Mouse (Mus musculus): ENCODE data around the gene Ddb1.
A peak's percentile ranks its signal among the peaks of the same experiment; 100 is the strongest.
"Not testable (repeated sequence)": the region's sequence is repeated elsewhere in the genome, so short reads cannot be mapped to it uniquely, and the experiment has no call there.

The Ddb1 gene

DNA sequence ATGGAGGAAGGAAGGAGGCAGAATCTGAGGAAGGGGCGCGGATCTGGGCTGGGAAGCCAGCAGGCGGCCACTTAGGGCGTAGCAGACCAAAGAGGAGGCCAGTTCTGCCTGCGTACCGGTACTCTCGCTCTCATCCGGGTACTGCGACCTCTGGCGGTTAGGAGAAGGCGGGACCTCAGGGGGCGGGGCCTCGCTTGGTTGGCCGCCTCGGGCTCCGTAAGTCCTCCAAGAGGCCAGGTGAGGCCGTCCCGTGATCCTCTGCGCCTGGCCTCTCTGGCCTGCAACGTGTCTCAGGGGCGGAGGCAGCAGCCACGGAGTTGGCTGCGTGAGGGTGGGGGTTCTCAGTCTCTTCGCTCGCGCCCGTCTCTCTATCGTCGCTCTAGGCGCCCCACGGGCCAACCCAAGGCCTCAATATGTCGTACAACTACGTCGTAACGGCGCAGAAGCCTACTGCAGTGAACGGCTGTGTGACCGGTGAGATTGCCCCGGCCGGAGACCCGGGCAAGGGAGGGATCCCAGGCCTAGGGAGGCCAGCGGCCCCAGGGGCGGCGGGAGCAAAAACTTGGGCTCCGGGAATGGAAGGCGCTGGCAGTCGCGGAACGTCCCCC lies at the start of gene Ddb1, which contains the start of gene Tkfc:
Gene Ddb1 (plus strand): TSS at position 35 of the 608 bp plus-strand sequence.
Gene Tkfc (minus strand): TSS at position 362 of the 608 bp plus-strand sequence.
- DNase-seq (ENCODE audit: low spot score), result peak; percentile 99

DNA sequence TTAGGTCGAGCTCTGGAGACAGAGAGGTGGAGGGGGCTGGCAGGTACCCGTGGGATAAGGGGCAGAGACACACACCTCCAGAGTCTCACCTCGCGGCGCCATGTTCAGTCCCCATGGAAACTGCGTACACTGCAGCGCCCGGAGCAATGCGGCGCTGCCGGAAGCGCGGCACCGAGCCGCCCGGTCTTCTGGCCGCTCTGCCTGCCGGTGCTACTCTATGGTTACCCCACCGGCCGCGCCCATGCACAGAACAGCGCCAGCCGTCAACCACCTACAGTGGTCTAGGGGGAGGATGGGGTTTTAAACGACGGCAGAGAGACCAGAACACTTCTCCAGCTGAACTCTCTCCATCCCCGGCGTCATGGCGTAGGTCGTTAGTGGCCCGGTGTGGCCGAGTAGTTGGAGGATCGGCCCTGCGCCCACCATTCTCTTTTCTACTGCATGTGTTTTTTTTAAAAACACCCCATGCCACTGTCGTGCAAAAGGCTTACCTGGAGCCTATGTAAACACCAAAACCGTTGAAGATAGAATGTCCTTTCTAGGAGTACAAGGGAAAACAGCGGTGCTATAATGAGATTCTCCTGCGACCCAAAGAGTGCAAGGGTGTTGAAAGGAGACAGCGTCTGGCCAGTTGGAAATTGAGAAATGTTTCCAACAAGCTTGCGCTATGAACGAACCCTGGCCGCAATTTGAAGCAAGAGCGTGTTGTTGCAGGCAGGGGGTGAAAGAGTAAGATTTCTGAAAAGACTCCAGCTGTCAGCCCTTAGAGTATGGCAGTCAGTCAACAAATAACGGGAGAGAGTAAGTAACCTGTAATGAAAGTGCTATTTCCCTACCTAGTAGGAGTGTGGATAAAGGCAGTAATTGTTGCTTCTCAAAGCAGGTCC lies 49.3 kb upstream of the Ddb1 start, which contains the start of gene Tmem216:
Gene Tmem216 (minus strand): TSS at position 615 of the 887 bp plus-strand sequence.
- peak; percentile 91 for DNase-seq (ENCODE audit: low spot score)

DNA sequence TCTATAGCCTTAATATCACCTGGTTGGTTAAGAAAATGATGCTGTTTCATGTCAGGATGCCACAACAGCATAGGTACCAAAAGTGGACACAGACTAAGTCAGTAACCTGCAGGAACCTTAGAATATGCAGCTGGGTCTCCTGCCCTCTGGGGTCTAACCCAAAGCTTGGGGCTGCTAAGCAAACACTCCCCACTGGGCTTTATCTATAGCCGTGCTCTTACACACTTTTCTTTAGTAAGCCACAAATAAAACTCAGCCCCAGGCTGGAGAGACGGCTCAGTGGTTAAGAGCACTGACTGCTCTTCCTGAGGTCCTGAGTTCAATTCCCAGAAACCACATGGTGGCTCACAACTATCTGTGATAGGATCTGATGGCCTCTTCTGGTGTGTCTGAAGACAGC lies 48.1 kb upstream of the Ddb1 start:
- DNase-seq (ENCODE audit: low spot score), result no peak

DNA sequence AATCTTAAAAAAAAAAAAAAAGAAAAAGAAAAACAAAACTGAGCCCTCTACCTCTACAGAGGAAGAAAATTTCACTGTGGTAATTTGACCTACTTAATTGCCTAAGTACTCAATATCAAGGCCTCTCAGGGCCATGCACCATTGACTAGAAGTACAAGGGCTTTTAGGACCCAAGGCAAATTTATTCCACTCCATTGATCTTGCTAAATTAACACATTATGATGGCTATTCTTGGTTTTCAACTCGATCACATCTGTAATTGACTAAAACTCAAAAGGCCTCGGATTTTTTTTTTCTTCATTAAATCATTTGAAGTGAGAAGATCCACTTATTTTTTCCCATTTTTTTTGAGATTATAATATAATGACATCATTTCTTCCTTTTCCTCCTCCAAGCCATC lies 47.7 kb upstream of the Ddb1 start:
- DNase-seq (ENCODE audit: low spot score), result no peak

DNA sequence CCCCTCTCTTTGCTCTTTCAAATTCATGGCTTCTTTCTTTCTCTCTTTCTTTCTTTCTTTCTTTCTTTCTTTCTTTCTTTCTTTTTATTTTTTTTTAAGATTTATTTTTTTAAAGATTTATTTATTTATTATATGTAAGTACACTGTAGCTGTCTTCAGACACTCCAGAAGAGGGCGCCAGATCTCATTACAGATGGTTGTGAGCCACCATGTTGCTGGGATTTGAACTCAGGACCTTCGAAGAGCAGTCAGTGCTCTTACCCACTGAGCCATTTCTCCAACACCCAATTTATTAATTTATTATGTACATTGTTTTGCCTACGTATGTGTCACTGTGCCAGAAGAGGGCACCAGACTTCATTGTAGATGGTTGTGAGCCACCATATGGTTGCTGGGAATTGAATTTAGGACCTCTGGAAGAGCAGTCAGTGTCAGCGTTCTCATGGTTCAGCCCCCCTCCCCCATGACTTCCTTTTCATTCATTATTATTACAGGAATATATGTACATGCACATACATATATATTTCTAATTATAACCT lies 47.2 kb upstream of the Ddb1 start:
- not testable (repeated sequence) for DNase-seq (ENCODE audit: low spot score)

DNA sequence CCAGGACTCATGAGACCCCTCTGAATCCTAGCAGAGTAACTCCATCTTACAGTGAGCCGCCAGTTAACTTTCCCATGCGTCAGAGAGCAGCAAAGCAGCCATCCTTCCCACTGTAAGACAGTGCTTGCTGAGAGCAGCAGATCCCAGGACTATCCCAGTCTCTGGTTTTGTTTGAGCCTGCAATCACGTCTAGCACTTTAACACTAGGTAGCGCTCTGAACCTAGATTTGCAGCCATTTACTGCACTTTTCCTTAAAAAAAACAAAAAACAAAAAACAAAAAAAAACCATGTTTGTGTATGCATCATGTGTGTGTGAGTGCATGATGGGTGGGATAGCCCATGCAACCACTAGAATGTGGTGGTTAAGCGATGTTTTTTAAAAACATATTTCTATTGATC lies 45.0 kb upstream of the Ddb1 start:
- peak; percentile 33 for DNase-seq (ENCODE audit: low spot score)

DNA sequence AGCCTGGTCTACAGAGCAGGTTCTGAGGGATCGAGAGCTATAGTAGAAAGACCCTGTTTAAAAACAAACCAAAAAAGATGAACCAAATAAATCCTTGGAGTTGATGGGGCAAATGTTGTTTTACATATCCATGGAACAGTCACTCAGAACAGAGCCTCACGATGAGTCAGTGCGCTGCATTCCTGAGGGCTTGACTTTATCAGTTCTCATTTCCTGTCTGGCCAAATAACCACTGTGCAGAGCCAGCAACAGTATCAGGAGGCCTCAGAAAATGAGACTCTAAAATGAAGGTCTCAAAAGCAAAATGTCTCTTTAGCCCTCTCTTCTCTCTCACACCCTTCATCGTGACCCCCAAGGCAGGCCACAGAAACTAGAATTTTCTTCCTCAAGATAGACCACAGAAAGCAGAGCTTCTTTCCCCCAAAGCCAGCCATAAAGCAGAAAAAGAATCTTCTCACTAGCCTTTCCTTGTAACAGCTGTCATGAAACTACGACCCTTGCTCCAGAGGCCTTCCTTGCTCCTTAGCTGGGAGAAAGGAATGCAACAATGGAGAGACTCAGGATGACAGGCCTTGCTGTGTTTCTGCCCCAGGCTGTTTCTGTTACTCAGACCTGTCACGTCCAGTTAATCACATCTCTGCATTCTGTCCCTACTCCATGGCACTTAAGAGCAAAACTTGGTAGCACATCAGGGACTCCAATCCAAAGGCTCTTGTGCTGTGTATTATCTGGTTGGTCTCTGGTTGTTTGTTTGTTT lies 43.4 kb upstream of the Ddb1 start:
- DNase-seq (ENCODE audit: low spot score), result peak; percentile 47

DNA sequence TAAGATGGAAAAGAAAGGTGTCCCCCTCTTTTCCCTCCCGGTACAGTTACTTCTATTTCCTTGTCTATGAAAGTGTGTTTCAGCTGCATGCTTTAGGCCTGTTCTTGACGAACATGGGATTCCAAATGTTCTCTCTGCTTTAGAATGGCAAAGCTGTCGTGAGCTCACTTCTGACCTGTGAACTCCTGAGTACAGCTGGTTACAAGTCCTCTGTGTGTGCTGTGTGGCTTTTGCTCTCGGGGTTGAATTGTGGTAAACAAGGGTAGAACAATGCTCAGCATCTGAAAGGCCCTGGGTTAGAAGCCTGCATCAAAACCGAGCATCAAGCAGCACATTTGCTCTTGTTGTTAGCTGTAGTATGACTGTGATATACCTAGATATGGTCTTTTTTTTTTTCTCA lies 42.8 kb upstream of the Ddb1 start:
- DNase-seq (ENCODE audit: low spot score), result no peak

DNA sequence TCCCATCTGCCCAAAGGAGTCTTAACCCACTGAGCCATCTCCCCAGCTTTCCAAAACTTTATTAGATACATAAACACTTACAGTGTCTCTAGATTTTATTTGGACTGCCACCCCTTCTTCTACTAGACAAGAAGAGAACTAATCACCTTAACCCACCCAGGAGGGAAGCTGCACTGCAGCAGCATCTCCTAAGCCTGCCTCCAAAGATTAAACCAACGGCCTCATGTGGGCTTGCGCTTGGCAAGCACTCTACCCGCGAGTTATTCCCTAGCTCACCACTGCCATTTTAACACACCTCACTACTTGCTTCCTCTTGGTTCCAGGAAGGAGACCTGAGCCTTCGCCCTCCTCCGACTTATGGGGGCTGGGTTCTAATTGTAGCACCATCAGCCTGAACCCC lies 40.8 kb upstream of the Ddb1 start:
- no peak for DNase-seq (ENCODE audit: low spot score)

DNA sequence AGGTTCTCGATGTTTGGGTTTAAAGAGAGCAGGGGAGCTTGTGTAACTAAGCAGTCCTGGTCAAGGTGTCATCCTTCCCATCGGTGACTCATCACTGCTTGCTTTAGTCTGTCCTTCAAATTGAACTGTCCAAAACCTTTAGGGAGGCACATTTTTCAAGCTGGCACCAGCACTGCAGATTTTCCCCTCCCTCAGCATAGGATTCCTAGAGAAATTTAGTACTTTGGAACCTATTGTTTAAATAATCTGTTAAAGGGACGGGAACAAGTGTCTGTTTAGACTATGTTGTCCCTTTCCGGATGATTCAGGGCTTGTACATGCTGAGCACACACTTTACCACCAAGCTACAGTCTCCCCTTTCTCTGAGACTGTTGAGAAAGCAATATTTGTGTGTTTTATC lies 39.9 kb upstream of the Ddb1 start:
- DNase-seq (ENCODE audit: low spot score), result no peak

DNA sequence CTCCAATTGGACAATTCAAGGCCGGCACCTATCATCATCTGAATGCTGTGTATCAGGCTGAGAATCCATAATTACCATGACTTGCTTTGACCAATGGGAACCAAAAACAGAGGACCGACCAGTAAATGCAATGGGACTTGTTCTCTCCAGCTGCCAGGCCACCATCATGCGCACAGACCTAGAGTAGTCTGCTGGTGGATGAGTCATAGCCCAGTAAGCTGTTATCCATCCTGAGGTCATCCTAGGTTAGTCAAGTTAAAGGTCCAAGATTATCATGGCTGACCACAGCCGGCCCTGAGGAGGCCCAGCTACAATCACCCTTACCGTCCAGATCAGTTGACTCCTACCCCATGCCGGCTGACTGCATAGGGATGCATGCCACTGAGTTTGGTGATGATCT lies 35.5 kb upstream of the Ddb1 start:
- no peak for DNase-seq (ENCODE audit: low spot score)

DNA sequence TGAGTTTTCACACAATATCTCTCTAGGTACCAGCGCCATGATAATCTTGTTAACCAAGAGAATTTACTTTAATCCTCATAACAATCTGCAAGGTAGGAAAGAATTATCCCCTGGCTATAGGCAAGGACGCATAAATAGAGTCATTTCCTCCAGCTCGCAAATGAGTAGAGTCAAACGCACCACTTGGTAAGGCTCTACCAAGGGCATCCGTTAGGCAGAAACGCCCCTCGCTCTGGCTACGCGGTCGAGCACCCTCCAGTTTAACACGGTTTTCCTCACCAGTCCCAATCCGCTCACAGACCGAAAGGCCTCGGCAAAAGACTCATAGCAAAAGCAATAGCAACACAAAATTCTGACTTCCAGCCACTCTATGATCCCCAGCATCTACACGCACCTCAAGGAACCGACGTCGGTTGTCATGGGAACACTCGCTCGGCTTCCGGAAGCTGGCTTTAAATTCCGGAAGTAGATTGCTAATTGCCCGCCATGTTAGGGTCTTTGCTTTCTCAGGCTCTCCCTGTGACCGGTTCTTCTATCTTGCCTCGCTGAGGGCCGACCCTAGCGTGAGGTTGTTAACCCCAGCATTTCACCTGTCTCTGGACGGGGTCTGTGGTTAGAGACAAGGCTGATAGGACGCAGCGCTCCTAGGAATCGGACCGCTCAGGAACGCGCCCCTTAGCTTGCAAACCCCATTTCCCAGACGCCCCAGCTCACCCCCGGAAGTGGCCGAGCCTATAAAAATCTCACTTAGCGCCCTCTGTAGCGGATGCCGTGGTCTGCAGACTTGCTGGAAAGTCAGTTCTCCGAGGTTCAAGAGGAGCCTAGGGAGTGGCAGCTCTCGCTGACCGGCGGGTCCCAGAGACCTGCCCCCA lies 28.2 kb upstream of the Ddb1 start, which contains the start of the genes Cyb561a3 and Tmem138:
Gene Cyb561a3 (plus strand): TSS at position 483 of the 872 bp plus-strand sequence.
Gene Tmem138 (minus strand): TSS at position 673 of the 872 bp plus-strand sequence.
- DNase-seq (ENCODE audit: low spot score), result peak; percentile 95

DNA sequence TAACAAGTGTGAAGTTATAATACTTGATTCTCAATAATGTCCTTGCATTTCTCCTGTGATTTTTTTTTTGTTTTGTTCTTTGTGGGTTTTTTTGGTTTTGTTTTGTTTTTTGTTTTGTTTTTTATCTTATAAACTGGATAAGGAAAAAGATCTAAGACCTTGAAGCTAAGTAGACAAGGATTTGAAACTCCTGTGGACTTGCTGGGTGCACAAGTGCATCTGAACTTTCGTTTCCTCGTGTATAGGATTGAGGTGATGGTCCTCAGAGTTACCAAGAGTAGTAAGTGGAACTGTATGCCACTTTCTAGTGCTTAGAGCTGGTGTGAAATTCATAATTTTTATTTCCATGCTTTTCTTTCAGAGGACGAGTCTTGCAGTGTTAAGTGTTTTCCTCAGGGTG lies 25.0 kb upstream of the Ddb1 start:
- DNase-seq (ENCODE audit: low spot score), result no peak

DNA sequence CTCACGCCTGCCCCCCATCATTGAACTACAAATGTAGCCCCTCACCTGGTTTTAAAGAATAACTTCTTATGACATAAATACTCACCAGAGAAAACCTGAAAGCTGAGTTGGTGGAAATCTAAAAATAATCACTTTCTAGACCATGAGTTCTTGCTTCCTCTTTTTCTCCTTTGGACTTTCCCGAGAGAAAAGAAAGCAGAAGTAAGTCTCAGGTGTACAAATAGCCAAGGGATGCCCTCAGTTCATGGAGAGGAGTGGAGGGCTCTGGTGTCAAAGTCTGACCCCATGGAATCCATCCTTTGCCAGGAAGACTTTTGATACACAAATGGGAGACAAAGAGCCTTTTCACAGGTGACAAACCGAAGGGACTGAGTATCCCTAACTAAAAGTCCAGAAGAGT lies 24.4 kb upstream of the Ddb1 start:
- DNase-seq (ENCODE audit: low spot score), result no peak

DNA sequence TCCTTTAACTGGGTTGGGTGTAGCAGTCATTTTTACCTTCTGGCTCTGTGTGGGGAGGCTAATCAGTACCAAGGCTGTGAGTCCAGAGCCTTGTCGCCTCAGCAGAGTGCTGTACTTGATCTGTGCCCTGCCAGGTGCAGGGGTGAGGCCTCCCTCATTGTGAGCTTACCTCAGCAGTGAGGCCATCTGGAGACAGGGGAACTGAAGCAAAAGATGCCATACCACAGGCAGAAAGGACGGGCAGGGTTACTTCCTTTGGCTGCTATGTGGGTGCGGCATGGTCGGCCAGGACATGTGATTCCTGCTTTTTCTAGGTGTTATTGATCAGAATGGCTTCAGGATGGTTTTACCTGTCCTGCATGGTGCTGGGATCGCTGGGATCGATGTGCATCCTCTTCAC lies 23.1 kb upstream of the Ddb1 start:
- no peak for DNase-seq (ENCODE audit: low spot score)

DNA sequence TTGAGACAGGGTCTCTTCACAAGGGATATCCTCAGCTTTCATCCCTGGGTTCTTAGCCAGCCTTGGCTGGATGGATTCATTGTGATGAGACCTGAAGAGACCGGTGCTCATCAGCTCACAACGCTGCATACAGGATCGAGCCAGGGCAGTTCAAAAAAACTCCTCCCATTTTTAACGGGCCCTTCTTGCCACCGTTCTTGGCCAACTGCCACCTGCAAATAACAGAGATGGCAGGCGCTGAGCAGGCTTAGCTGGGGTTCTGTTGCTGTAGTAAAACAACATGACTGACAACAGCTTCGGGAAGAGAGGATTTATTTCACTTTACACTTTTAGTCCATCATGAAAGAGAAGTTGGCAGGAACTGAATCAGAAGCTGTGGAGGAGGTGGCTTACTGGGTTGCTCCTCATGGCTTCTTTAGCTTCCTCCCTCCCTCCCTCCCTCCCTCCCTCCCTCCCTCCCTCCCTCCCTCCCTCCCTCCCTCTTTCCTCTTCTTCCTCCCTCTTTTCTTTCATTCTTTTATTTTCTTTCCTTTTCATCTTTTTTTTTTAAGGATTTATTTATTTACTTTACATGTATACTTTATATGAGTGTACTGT lies 21.5 kb upstream of the Ddb1 start:
- DNase-seq (ENCODE audit: low spot score), result no peak

DNA sequence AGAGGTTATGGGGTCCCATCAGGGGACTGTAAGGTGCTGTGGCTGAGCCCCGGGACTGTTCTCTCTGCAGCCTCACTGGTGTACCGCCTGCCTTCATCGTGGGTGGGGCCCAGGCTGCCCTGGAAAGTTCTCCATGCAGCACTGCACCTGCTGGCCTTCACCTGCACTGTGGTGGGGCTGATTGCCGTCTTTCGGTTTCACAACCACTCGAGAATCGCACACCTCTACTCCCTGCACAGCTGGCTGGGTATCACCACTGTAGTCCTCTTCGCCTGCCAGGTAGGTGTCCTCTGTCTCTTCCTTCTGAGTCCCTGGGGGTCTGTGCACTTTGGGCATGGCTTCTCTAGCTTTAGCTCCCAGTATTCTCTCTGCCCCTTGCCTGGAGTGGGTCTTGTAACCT lies 20.0 kb upstream of the Ddb1 start:
- DNase-seq (ENCODE audit: low spot score), result no peak

DNA sequence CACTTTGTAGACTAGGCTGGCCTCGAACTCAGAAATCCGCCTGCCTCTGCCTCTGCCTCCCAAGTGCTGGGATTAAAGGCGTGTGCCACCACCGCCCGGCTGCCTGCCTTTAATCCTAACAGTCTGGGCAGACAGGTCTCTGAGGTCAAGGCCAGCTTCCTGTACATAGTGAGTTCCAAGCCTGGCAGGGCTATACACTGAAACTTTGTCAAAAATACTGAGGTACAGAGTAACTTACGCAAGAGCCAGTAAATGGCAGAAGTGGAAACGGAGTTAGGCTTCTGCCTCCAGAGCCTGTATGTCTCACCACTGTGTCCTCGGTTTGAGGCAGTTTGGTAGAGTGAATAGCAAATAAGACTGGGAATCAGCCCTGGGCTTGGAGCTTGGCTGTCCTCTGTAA lies 17.9 kb upstream of the Ddb1 start:
- no peak for DNase-seq (ENCODE audit: low spot score)

DNA sequence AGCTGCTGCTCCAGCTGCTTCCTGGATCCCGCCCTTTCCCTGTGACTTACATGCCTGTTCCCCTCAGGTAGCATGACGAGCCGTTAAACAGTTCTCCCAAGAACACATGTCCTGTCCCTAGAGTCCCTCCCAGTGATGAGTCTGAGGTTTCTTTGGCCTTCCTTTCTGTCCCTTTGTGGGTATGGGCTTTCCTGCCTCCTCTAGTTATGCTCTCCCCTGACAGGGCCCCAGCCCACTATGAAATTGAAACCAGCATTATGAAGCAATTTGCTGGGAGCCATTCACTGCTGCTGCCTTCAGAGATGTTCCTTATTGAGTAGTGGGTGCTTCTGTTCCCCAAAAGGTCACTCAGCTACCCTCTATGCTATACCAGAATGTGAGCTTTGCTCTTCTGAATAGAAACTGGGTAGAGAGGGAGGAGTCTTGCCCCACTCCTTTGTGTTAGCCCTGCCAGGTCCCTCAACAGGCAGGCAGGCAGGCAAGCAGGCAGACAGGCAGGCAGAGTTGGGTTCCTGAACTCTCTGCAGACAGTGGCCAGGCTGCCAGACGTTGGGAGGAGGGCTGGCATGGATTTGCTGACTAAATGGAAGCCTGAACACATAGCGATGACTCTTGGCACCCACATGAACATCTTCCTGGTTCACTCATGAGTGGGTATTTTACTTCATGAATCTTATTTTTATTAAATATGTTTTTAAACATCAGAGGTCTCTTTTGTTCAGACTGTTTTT lies 15.8 kb upstream of the Ddb1 start:
- DNase-seq (ENCODE audit: low spot score), result no peak

DNA sequence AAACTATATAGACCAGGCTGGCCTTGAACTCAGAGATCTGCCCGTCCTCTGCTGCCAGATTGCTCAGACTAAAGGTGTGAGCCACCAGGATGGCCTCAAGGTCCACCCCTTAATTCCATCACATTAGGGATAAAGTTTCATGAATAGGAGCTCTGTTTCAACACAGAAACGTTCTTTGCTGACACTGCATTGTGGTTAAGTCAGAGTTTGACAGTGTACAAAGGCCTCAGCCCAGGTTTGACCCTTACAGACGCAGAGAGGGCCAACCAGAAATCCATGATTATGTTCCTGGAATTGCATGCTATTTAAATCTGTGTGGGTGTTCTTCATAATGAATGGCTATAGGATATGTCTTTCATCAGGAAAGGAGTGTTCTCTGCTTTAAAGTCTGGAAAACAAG lies 14.8 kb upstream of the Ddb1 start:
- no peak for DNase-seq (ENCODE audit: low spot score)
